Mouse (Mus musculus) kidney, postnatal 25 days (tissue): ENCODE results near the gene Mrpl33.
A peak's percentile ranks its signal among the peaks of the same experiment; 100 is the strongest.
"Not testable (repeated sequence)": the region's sequence is repeated elsewhere in the genome, so short reads cannot be mapped to it uniquely, and the experiment has no call there.

Source experiments
- DNase-seq, 2 experiments: peaks; one replicate each; pipeline ENCODE4 v3.0.0; 2021; ENCODE audit warnings: mixed read lengths in 2 of 2

Mrpl33 gene

DNA sequence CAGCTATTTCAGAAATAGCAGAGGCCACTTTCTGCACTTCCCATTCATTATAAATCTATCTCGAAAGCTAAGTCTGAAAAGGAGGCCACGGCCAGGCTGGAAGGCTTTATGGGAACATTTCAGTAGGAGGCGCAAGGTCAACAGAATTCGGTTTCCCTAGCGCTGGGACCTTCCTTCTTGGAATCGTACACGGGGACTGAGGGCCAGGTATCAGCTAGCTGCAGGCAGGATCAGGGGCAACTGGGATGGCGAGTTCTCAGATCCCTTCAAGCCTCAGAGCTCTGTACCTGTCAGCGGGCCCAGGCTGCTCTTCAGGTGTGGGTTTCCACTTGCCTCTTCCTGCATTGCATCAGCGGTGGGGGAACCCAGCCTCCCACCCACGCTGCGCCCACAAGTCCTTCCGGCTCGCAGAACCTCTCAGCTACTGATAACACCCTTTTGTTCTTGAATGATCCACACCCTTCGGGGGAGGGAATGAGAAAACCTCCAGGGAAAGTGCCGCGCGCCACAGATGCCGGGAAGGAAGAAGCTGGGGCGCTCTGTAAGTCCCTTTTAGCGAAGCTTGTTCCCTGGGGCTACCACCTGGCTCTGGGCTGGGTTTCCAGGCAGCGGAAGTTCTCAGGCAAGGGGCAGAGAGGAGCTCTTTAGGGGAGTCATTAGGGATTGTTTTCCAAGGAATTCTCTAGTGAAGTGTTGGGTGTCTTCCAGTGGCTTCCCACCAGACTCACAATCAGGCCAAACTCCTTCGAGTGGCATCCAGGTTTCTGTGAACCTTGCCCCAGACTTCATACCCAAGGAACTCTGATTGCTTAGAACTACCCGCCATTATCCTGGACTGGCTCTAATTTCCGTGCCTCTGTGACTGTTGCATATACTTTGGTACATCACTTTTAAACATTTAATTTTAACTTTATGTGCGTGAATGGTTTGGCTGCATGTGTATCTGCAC, at the start of gene Mrpl33:
TSS of gene Mrpl33 (plus strand) at position 455 of the 949 bp plus-strand sequence.
- peak in 1 of 2 experiments; percentile 37 for DNase-seq

GRCm38 (mm10) chr5:31559401-31559800, 37.3 kb upstream of the Mrpl33 start:
- DNase-seq, result no peak

- no peak for DNase-seq
Observed at GRCm38 (mm10) chr5:31560352-31560751, 36.4 kb upstream of the Mrpl33 start.

GRCm38 (mm10) chr5:31562036-31562666, 34.6 kb upstream of the Mrpl33 start:
- DNase-seq, result peak; percentile 76 to 81

GRCm38 (mm10) chr5:31563496-31563895, 33.2 kb upstream of the Mrpl33 start:
- DNase-seq, result peak; percentile 71 to 76

DNA sequence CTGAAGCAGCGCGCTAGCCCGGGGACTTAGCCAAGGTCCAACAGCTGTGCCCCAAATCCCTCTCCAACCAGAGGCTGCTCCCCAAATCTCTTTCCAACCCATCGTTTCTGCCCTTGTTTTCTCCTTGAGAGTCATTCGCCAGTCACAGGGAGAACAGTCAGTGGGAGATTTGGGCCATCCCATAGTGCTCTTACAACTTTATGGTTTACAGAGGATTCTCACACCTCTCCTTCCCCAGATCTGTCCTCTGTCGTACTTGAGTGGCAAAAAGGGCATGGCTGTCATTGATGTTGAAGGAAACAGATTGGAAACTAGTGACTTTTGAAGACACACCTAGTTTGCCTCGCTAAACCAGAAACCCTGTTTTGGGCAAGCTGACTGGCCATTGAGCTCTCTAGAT, 32.8 kb upstream of the Mrpl33 start:
- DNase-seq, result no peak

DNA sequence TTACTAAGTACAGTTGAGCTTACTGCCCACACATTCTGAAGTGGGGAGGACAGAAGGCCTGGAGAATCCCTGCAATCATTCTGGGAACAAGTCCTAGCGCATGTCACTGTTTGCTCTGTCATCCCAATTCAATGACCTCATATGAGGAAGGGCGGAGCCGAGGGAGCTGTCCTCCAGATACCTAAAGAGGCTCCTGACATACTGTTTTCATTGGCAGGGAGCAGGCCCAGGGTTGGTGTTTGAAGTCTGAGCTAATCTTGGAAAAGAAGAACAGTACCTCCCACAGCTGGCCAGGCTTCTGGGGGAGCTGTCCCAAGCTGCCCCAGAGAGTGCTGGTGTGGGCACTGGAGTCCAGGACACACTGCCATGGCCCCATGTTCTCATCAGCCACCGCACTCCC, 31.8 kb upstream of the Mrpl33 start:
- DNase-seq, result peak; percentile 20 to 47

DNA sequence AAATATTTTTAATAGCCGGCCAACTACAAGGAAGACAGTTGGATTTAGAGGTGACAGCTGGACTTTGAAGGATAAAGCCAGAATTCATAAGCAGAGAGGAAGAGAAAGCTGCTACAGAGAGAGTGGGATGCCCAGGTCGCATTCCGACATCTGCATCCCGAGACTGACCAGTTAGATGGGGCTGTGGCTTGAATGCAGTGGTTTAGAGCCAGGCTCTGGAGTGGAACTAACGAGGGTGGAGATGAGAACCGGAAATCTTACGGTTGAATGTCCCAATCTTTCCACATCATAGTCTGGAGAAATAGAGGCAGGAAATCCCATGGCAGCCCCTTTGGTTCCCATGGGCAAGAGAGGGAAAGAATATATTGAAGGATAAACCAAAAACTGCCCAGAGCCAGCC, 30.7 kb upstream of the Mrpl33 start:
- DNase-seq, result no peak

DNA sequence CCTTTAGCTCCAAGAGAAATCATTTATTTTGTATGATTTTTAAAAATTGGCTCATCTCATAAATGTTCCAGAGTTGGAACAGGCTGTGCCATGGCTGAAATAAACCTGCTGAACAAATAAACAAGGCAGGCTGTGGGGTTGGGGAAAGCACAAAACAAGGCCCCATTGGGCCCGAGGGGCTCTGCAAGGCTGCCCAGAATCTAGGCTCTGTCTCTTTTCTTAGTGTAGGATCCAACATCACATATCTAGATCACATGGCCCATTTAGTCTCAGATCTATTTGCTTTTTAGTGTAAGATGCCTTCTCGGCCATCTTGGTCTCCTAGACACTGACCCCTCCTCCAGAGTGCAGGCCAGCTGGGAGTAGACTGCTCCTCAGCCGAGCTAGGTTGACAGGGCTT, 30.3 kb upstream of the Mrpl33 start:
- no peak for DNase-seq

GRCm38 (mm10) chr5:31567951-31568657, 28.6 kb upstream of the Mrpl33 start:
- no peak for DNase-seq

GRCm38 (mm10) chr5:31571023-31571608, 25.6 kb upstream of the Mrpl33 start:
- peak; percentile 68 to 88 for DNase-seq

DNA sequence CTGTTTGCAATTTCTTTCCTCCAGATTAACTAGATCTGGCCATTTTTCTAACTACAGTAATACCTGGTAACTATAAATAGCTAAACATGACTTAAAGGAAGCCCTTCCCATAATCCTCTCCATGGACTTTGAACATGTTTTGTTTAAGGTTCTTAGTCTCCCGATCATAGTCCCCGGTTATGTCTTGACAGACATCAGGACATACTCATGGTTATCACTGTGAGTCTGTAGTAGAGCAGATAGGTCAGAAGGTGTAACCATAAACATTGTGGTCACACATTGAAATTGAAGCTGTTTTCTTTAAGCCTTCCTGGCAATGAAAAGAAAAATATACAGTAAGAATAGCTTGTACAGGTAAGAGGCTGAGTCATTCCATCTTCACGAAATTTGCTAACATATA, 23.0 kb upstream of the Mrpl33 start:
- no peak for DNase-seq

DNA sequence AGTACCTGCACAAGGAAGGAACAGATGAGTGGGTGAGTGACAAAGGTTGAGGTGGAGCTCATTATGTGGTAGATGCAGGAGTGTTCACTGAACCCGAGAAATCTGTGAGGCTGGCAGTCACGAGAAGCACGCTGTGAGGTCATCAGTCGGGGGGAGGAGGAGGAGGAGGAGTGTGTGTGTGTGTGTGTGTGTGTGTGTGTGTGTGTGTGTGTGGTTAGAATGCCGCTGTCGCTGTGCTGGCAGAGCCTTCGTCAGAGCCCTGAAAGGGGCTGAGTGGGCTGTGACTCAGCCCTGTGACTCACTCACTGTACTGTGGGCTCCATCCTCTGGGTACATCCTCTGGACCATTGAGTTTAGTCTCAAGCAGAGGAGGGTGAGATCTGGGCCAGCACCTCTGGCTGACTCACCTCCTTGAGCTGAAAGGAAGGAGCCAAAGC, 20.2 kb upstream of the Mrpl33 start:
- DNase-seq, result peak; percentile 45 to 66

GRCm38 (mm10) chr5:31581263-31581662, 15.5 kb upstream of the Mrpl33 start:
- no peak for DNase-seq

DNA sequence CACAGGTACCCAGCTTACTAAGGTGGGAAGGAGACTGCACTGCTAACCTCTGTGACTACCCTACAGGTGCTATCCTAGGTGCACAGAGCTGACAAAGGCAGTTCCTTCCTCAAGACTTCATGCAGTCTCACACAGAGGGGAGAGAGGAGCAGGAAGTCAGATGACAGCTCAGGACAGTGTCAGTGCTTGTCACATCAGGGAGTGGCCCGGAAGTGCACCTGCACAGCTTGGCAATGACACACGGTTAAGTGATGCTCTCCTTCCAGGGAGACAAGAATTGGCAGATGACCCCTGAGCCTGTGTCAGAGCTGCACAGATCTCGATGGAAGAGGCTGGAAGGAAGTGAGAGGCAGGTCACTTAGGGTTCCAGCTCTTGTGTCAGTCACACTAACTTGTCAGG, 14.8 kb upstream of the Mrpl33 start:
- no peak for DNase-seq

DNA sequence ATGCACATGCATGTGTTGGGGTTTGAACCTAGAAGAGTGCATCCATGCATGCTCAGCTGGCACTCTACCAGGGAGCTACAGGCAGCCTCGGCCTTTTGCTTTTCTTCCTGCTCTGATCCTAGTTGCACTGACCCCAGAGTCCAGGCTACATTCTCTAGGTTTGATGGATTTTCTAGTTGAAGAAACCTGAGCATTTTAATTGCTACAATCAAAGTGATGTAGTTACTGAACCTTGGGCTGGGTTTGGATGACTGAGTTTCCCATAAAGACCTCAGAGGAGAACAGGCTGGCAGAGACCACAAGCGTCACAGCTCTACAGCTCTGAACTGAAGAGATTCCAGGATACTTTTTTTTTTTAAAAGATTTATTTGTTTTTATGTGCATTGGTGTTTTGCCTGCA, 13.5 kb upstream of the Mrpl33 start:
- peak; percentile 90 for DNase-seq

- peak in 1 of 2 experiments; percentile 63 for DNase-seq
Observed at GRCm38 (mm10) chr5:31585526-31585925, 11.2 kb upstream of the Mrpl33 start.

- DNase-seq, result no peak
Observed at GRCm38 (mm10) chr5:31588016-31588415, 8.7 kb upstream of the Mrpl33 start.

DNA sequence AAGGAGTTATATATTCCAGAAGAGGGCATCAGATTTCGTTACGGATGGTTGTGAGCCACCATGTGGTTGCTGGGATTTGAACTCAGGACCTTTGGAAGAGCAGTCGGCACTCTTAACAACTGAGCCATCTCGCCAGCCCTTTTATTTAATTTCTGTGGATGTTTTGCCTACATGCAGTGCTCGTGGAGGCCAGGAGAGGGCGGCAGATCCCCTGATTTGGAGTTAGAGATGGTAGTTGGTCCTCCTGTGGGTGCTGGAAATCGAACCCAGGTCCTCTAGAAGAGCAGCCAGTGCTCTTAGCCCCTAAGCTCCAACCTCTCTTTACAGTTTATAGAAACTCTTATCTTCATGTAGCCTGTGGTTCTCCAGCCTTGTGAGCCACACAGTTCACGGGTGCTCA, 8.1 kb upstream of the Mrpl33 start:
- DNase-seq, result not testable (repeated sequence)

DNA sequence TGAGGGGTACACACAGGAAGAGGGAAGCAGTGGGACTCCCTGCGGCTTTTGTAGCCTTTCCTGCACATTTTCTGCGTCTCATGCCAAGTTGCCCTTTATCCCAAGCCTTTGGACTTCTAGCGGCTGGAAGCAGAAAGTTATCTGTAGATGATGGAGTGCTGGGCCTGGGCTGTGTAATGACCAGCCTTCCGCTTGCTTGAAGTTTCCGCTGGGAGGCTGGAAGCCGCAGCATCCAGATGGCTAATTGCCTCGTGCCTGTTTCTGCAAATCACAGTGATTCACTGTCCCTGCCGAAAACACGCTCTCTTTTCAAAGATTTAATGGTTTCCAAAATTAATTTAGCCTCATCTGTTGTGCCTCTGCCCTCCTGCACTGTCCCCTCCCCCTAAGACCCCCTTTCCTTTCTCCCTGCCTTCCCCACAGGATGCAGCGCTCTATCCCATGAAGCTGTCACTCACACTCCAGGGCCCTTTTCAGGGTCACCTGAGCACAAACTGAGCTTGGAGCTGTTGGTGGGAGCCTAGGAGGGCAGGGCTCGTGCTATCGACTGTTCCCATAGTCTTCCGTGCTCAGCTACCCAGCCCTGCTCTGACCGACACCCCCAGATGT, 6.9 kb upstream of the Mrpl33 start:
- DNase-seq, result no peak

DNA sequence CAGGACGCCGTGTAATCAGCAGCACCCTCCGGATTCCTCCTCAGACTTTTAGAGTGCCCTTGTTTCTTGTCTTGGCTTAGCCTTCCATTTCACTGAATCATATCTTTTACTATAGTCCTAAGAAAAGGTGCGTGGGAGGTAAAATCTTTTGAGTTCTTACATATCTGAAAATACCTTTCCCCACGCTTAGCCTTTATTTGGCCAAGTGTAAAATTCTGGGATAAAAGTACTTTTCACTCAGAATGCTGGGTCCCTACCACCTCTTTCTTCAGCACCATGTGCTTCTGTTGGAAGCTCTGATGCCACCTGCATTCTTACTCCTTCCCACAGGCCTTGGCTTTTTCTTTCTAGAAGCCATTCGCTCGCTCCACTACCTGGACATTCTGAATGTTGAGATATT, 5.6 kb upstream of the Mrpl33 start:
- DNase-seq, result no peak

DNA sequence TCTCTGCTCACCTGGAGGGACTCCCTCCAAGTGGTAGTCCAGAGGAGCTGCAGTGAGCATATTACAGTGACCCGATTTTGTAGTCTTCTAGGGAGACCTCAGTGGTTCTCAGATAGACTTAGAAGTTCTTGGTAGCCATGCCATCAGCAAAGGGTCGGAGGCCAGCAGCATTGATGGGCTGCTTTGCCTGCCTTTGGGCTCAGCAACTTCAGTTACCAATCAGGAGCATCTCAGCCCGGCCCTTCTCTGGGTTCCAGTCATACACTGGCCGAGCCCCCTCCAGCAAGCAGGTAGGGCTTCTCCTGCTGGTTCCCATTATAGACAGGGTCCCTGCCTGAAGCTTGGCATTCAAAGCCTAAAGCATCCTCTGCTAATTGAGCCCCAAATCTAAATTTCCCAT, 867 bp upstream of the Mrpl33 start:
- no peak for DNase-seq
